Mouse (Mus musculus) adrenal gland, postnatal 14 days (tissue): ENCODE measurements at regions not wholly inside any gene's neighbourhood (a gene's known extent, or its start where the extent isn't known, plus 50 kb on each side); places are given as distances from the start of the nearest gene placed in this dataset.

ENCODE experiments used
- microRNA-seq, 2 experiments: library from miRNA; unstranded; fragments of <30 nt; microRNA quantifications; one replicate each; pipeline ENCODE4 v1.2.0; 2021

Small RNAs in the stretch of these regions (microRNA-seq; reads per million reads assigned to microRNA genes)
- 0 reads per million in 2 experiments for gene Gm23659
